Mouse (Mus musculus) mature B cell (primary cell): ENCODE measurements around the gene Anks6.

ENCODE experiments used
- in situ Hi-C: fragments of 300-500 bp; cut with MboI; formaldehyde crosslinking; loops from 2 replicates; pipeline ENCODE4 v1.14.3; 2019

Gene Anks6

DNA sequence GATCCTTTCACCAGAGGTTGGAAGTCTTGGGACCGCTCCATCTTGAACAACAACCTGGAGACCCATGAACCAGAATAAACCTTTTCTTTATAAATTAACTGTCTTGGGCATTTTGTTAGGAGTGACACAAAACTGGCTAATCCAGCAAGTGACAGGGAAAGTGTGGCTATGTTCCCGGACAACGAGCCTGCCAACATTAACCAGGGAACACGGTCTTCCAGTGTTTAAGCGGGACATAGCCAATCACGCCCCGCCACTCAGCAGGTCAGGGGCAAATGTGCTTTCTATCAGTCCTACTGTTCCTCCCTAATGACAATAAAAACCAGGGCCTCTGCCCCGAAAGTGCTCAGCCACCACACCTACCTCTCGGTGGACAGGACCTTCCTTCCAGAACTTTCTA is 13.4 kb downstream of the Anks6 start:
- in situ Hi-C loops: no loop called here

DNA sequence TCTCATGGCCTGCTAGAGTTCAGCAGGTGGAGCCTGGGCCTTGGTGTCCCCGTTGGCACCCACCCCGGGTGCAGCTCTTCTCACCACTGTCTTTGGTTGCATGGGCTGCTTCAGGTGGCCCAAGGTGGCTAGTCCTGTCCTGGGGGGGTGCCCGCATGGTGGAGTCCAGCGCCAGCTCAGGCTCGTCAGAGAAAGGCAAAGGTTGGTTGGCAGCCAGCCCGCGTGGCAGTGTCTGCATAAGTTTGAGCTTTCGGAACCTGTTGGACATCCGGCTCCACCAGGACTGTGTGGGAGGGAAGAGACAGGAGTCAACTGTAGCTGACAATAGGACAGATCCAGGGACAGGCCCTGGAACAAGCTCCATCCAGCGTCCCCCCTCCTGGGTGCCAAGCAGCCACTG is 17.6 kb downstream of the Anks6 start:
- in situ Hi-C loops: no loop called here

DNA sequence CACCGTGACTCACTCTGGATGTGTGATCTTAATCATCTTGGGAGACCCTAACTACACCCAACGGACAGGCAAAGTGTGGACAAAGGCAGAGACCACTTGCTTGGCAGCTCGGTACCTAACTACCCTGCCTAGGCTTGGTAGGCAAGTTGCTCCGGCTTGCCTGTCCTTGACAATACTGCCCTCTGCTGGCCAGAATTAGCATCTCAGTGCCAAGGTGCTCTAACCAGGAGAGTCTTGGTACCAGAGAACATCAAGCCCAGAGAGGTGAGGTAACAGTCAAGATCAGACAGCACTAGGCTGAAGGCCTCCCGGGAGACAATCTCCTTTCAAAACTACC is 19.9 kb downstream of the Anks6 start:
- in situ Hi-C loops: no loop called here

DNA sequence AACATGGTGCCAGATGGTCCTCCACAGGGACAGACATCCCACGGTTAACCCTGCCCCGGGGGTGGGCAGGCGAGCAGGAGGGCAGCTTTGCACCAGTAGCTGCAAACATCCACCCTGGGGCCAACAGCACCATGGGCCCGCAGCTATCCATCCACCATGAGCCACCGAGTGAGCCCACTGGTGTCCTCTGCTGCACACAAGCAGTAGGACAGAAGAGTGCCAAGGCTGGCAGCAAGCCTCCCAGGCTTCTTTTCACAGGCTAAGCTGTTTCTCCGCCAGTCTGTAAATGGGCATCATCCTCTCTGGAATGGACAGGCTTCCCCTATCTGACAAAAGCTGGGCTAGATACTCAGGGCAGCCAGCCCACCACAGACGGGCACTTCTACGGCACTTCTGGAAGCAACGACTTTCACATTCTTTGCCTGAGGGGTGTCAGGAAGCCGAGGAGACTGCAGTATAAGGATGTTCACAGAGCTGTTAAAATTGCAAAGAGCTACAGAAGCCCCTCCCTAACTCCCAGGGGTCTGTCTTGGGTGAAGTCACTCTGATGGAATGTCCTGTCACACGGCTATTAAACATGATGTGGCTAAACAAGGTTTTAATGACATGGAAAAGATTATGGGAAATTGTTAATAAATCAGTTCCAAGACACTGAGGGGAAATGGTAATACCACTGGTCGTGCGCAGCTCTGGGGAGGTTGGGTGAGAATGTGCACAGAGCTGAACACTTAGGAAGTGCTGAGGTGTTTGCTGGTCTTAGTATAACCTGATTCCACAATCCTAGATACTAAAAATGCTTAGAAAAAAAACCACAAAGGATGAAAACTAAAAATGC is 20.5 kb downstream of the Anks6 start:
- in situ Hi-C loops: no loop called here

DNA sequence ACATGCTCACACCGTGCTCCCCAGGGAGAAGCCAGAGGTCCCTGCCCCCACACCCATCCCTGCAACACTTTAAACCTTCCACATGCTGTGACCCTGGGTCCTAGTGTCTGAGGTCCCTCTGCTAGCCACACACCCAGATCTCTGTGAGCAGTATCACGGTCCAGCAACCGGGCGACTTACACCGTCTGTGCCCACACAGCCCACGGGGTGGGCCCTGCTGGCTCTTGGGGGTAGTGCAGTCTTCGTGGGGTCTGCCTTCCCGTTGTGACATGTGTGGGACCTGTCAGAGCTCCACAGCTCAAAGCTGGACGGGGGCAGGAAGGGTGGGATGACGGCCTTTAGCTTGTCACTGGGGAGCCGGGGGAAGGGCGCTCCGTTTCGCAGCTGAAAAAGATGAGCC is 21.7 kb downstream of the Anks6 start:
- in situ Hi-C loops: no loop called here

DNA sequence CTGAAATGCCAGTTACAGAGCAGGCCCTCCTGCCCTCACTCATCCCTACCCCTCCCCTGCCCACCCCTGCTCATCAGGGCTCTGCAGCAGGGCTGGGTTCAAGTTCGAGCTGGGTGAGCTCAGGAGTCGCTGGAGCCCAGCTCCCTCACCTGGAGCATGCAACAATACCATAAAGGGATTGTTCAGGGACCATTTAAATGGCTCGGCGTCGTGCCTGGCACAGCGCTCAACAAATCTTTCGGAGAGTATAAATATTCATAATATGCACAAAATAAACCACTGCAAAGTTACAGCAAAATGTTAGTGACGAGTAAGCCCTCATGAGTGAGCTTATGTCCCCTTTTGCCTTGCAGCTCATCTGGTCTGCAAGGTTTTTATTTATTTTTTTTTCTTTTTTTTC is 25.1 kb downstream of the Anks6 start:
- in situ Hi-C loops: no loop called here

DNA sequence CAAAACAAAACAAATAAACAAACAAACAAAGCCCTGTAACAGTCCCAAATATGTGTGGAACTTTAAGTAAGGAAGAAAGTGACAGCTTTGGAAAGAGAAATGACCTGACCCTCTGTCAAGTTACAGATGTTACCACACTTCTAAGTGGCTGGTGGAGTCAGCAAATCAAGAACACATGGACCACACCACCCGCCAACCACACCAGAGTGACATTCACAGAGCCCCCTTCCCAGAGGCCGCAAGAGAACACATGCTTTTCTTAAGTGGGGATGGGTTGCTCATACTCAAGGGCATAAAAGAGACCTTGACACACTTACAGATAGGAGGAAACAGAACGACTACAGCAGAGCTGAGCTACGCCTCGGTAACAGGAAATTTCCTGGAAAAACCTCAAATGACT is 28.4 kb downstream of the Anks6 start:
- in situ Hi-C loops: no loop called here

DNA sequence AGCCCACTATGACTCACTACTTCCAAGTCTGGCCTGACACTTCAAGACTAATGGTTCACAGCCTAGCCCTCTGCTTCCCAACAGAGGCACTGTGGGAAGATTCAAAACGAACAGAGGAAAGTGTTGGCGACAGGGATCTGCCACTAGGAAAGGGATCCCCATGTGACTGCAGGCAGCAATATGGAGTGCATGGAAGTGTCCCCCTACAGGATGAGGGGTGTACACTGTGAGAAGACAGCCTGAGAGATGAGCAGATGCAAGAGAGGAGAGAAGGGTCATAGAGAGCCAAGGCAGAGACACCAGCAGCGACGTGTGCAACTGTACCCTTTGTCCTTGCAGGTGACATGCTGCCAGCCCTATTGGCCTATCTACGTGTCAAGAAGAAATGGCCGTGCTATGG is 33.3 kb downstream of the Anks6 start:
- in situ Hi-C loops: loop anchor here (5.0 to 25.0 kb wide), 2 partner anchors 337 to 512 kb away; no protein-coding TSS in a partner anchor

DNA sequence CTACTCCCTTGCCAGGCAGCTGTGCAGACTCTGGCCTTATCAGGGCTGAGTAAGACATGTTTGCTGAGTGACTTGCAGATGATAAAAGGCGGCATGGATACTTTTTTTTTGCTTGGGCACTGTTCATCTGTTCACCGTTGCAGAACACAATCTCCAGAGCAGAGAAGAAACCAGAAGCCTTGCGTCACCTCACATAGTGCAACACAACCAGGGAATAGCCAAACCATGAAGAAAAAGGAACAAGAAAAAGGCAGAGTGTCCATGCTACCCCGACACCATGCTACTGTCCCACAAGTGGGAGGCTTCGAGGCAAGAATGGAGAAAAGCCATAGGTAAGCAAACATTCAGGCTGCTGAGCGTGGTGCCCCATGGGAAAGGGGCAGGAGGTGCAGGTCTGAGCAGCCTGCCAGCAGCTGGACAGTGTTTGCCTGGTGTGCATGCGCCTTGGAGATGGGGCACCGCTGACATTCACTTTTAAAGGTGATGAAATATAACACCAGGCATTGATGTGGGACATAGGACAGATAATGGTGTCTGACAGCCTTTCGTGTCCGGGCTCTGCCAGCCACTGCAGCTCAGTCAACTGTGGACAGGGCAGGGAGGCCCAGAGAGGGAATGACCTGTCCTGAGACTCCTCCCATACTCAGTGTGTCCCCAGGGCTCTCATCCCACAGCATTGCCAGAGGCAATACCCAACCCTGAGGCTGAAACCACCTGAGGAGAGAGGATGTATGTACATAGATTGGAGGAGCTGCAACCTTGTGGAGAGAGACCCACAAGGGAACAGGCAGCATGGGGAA is 34.2 kb downstream of the Anks6 start:
- in situ Hi-C loops: loop anchor here (5.0 to 25.0 kb wide), 2 partner anchors 336 to 511 kb away; no protein-coding TSS in a partner anchor

DNA sequence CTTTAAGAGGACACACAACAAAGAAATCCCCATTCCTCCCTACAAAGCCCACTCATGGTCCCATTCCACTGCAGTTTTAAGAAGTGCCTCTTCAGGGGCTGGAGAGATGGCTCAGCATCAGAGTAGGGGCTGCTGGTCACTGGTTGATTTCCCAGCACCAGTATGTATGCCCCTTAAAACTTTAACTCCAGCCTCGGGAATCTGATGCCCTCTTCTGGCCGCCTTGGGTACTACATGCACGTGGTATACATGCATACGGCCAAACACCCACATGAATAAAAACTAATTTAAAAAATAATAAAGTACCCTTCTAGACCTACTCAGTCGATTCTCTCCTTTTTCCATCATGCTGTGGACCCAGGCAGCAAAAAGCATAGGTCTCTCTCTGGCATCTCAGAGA is 36.7 kb downstream of the Anks6 start:
- in situ Hi-C loops: loop anchor here (5.0 to 25.0 kb wide), 2 partner anchors 333 to 508 kb away; no protein-coding TSS in a partner anchor

DNA sequence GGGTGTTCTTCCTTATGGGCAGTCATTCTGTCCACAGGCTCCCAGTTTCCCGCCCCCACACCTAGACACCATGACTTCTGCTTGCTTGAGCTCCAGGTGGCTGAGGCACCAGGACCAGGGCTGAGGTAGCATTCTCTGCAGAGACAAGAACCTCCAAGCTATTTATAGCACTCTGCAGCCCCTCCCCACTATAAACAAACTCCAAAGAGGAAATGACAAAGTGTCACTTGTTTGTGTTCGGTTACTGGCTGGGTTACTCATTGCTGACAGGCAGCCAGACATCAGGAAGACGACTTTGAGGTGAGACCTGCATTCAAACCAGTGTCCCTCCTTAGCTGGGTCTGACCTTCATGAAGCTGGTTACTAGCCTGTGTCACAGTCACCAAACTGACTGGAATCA is 42.1 kb downstream of the Anks6 start:
- in situ Hi-C loops: loop anchor here (25.0 kb wide), 1 partner anchor 503 kb away; no protein-coding TSS in a partner anchor

DNA sequence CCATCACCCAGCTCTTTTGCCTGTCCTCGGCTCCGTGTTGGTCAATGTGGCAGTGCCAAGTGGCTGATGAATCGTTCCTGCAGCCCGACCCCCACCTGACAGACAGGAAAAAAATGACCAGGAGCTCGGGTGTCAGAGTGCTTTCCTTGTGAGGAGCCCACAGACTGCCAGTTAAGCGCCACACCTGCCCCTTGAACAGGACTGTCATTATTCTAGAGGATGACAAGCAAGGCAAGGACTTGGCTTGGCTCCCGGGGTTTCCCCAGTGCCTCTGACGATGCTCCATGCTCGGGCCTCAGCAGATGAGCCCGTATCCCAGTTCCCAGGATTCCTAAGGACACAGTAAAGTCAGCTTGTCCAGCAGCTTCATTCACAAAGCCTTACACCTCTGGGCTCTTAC is 44.8 kb downstream of the Anks6 start:
- in situ Hi-C loops: loop anchor here (25.0 kb wide), 1 partner anchor 500 kb away; no protein-coding TSS in a partner anchor

DNA sequence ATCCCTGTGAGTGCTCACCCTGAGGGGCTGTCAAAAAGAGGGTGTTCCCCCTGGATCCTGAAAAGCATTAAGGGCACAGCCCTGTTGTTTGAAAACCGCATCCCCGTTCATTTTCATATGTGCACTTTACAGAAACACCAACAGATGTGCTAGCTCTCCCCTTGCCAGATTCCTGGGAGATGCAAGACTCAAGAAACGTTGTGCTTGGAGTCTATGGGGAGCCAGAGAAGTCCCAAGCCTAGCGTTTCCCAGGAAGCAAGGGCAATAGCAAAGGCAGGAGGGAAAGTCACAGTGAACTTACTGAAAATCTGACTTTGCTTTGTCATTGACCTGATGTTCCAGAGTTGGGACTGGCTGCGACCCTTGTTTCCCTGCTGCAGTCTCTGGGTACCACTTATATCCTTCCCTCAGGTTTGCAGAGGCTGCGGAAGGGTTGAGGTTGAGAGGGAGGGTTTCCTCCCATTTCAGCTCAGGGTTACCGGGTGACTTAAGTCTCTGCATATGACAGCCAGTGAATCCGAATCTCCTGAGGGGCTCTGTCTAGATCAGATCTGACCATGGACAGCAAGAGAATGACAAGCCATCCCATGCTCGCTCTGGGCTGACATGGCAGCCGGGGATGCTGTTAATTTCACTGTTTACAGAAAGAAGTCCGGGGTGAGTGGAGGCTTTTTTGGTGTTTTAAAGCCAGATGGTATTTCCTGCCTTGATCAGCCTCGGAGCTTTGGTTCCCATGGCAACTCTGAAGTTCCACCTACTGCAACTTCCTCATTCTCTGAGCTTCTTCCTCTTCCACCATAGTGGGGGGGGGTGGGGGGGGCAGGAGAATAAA is 46.6 kb downstream of the Anks6 start:
- in situ Hi-C loops: loop anchor here (25.0 kb wide), 1 partner anchor 498 kb away; no protein-coding TSS in a partner anchor

DNA sequence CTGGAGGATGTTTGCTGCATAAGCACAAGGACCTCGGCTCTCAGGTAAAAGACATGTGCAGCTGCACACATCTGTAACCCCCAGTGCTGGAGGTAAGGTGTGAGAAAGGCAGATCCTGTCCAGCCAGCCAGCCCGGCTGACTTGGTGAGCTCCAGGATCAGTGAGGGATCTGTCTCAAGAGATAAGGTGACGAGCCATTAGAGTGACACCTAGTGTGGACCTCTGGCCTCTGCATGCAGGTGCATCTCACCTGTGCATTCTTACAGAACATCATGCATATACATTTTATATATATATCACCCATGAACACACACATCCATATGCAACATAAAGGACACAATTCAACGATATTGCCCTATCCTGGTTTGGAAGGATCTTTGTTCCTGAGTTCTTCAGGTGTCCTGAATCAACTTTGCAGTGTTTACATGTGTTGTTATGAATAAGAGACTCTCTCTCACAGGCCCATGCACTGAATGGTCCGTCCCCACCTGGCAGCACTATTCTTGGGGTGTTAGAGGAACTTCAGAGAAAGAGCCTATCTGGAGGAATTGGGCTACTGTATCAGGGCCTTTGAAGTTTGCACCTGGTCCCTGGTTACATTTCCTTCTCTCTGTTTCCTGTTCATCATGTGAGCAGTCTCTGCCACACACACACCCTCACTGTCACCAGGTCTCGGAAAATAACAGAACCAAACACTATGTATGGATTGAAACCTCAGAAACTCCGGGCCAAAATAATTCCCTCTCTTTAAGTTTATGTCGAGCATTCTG is 56.4 kb downstream of the Anks6 start:
- in situ Hi-C loops: loop anchor here (25.0 kb wide), 1 partner anchor 489 kb away; no protein-coding TSS in a partner anchor

DNA sequence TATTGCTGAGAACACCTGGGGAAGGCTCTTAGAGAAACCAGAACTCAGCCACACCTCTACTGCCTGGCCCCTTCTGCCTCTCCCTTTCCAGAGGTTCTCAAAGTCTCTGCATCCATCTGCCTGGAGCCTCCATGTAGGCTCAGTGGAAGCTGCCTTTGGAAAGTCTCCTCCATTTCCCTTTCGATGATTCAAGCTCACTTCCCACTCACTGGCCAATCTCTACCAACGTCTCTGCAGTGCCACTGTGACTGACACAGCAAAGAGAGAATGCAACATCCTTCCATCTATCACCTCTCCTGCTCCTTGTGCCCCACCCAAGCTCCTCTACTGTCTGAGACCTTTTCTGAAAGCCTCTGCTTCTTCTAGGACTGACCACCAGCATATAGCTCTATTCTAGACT is 59.3 kb downstream of the Anks6 start:
- in situ Hi-C loops: no loop called here

DNA sequence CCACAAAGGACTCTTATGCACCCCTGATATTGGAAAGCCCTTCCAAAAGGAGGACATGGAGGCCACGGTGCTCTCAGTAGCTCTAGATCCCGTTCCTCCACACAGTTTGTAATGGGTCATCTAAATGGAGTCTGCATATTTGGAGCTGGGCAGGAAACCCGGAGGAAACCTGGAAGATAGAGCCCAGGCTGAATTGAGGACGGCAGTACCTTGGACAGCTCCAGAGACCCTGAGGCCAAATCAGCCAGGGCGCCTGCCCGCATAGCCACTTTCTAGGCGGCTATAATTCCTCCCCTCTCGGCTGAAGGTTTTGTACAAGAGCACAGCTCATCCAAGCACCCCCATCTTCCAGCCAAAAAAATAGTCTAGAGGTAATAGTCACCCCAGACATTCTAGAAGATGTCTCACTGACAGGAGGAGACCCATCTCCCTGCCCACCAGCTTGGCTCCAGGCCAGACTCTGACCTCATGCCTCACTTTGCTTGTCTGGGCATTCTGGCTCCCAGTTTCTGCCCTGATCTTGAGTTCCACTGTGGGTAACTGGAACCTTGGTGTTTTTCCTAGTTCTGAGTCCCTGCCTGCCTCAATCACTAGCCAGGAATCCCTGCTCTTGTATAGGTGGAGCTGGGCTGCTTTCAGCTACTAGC is 64.3 kb downstream of the Anks6 start:
- in situ Hi-C loops: no loop called here

DNA sequence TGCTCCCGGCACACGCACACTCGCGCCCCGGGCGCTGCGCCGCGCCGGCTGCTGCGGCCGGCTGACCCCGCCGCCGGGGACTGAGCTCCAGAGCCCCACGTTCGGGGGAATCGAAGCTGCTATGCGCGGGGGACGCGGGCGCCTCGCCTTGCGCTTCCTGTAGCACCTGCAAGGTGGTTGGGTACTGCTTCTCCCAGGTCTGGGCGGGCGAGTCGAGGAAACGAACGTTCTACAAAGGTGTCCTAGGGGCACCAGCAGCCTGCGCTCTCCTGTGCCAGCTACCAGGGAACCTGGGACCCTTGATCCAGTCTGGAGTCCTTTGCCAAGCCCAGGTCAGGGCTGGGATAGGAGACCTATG is 65.3 kb downstream of the Anks6 start:
- in situ Hi-C loops: no loop called here

DNA sequence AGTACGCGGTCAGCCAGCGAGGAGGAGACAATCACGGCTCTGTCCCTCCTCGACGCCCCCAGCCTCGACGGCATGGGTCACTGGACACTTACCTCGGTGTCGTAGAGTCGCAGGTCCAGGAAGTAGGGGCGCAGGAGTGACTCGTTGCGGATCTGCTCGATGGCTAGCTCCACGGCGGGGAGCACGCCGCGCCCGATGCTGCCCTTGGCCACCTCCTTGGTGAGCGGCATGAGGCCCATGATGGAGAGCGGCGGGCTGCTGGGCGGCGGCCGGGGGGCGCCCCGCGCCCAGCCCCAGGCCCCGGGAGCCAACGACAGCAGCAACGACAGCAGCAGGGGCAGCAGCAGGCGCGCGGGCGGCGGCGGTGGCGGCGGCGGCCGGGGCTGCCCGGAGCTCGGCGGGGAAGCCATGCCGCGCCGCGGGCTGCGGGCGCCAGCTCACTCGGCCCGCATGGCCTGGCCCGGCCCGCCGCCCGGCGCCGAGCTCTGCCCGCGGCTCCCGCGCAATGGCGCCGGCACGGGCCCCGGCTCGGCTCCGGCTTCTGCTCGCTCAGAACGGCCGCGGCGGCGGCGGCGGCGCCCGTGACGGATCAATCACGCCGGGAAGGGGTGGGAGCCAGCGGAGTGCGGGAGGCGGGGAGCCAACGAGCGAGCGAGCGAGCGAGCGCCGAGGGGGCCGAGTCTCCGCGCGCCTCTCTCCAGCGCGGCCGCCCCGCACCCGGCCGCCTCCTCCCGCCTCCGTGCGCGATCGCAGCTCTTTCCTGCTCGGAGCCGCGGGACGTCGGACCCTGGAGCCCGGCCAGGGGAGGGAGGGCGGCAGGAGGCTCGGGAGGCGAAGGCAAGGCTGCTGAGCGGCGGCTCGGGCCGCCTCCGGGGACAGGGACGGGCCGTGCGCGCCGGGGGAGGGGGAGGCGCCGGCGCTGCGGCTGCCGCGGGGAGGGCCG is 65.9 kb downstream of the Anks6 start, which contains the start of gene Gabbr2:
Gene Gabbr2 (minus strand): TSS at position 858 of the 943 bp plus-strand sequence.
- in situ Hi-C loops: no loop called here

DNA sequence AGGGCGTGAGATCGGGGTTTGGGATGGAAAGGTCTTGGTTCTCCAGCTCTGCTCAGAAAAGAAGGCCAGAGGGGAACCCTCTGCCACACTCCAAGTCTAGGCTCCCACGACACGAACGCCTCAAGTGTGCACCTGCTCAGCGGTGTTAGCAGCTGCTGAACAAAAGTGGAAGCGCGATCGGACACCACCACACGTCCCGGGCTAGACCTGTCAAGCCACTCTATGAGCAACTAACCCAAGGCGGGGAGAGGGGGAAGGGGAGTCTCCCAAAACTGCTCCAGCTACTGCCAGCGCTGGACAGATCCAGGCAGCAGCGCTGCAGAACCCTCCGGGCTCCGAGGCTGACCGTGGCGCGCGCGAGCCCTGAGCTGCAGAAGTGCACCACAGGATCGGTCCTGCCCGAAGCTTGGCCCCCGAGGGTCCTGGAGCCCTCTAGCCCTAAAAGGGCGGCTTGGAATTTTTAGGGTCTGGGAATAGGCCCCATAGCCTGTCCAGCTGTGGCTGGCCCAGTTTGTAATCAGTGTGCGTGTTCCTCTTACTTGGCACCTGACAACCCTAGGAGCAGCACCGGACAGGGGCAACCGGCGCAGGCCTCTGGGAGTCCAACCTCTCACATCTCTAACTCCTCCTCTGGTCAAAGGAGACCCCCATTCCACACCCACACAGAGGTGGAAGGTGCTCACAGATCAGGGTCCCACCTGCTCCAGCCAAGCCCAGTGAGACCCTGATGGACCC is 66.8 kb downstream of the Anks6 start:
- in situ Hi-C loops: no loop called here
